Comparison of ENCODE assay signal across 27 mouse cellular contexts in the genomic region with DNA sequence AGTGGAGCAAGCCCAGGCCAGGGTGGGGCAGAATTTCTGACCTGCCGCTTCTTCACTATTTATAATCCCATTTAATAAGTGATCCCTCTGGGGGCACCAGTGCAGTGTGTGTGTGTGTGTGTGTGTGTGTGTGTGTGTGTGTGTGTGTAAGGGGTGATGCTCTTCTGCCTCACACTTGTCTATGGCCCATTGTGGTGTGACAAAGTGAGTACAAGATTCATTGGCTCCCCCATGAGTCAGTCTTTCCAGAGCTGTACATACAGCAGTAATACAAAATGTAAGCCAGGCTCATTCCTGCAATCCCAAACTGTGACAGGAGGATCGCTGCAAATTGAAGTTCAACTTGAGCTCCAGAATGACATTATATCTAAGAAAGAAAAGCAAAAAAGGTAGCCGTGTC. TPM values are rescaled to one million over a fixed set of nuclear protein-coding genes. Genes with fewer than 3 reads are reported as not detected.
DNase-seq lines count a peak whose midpoint lies in the region; ATAC-seq and TF ChIP-seq lines count a peak whose summit lies in the region.
"Had no signal": no experiment of that assay in that cellular context is flagged by ENCODE, and none has a peak within 500 bp of the region (broad histone marks: within the 10 kb centered on the region; RNA-seq: fewer than 3 reads in every experiment).

No protein-coding gene starts in this region.

- no peak for DNase-seq in hindbrain, embryonic 10.5 days (ENCODE audit: low spot score)
- DNase-seq in midbrain, embryonic 10.5 days (ENCODE audit: low spot score) = no peak
- no peak for DNase-seq in stomach, postnatal 0 days (ENCODE audit: low spot score)
- DNase-seq in gastrocnemius, postnatal 10 days = no peak
- DNase-seq: adrenal gland, adult 2 months; adrenal gland, postnatal 14 days; B cell, adult 2 months; cerebellum, adult 11 months; cerebellum, adult 2 months; cerebellum, adult 9-11 months; cerebellum, postnatal 25 days; gastrocnemius, postnatal 36 days; heart, postnatal 10 days; heart, postnatal 36 days had no signal

- H3K27ac ChIP-seq in hindbrain, embryonic 10.5 days = peak overlapping the region; percentile 65
- no peak overlapping the region for H3K27ac ChIP-seq in hindbrain, embryonic 13.5 days
- peak overlapping the region; percentile 57 for H3K27ac ChIP-seq in midbrain, embryonic 10.5 days (replicated peaks)
- no peak overlapping the region for H3K27ac ChIP-seq in midbrain, embryonic 13.5 days
- H3K27ac ChIP-seq in bone marrow macrophage, adult 2 months (ENCODE audit: insufficient read depth, low read depth, low read length) = peak overlapping the region; percentile 94
- H3K27ac ChIP-seq in stomach, postnatal 0 days (replicated peaks) = peak overlapping the region; percentile 67; the same call in 1 of the 2 replicates
- H3K27ac ChIP-seq: embryonic facial prominence, embryonic 12.5 days; embryonic facial prominence, embryonic 15.5 days; forebrain, embryonic 15.5 days; heart, adult 2 months; hindbrain, embryonic 12.5 days had no signal

- no peak overlapping the region for H3K4me2 ChIP-seq in hindbrain, embryonic 13.5 days
- no peak overlapping the region for H3K4me2 ChIP-seq in midbrain, embryonic 13.5 days (replicated peaks)
- H3K4me2 ChIP-seq in stomach, postnatal 0 days (replicated peaks; ENCODE audit: low read depth) = no peak overlapping the region
- H3K4me2 ChIP-seq: embryonic facial prominence, embryonic 12.5 days; embryonic facial prominence, embryonic 15.5 days; forebrain, embryonic 15.5 days; heart, embryonic 11.5 days; hindbrain, embryonic 12.5 days had no signal

- ATAC-seq in hindbrain, embryonic 13.5 days (ENCODE audit: low FRiP score) = no peak
- ATAC-seq in midbrain, embryonic 13.5 days = no peak; the same call in 1 of the 2 replicates
- ATAC-seq in stomach, postnatal 0 days (ENCODE audit: low FRiP score, low TSS enrichment) = no peak
- ATAC-seq: forebrain, embryonic 15.5 days; hindbrain, embryonic 16.5 days; inflammation-experienced regulatory T-cells, adult 6 months had no signal

- no peak overlapping the region for H3K4me3 ChIP-seq in hindbrain, embryonic 10.5 days
- H3K4me3 ChIP-seq in hindbrain, embryonic 13.5 days = no peak overlapping the region
- no peak overlapping the region for H3K4me3 ChIP-seq in midbrain, embryonic 10.5 days
- H3K4me3 ChIP-seq in midbrain, embryonic 13.5 days (replicated peaks) = no peak overlapping the region
- H3K4me3 ChIP-seq in bone marrow macrophage, adult 2 months (ENCODE audit: insufficient read depth, low read length) = peak overlapping the region; percentile 22
- H3K4me3 ChIP-seq in stomach, postnatal 0 days (ENCODE audit: low read depth, low read length) = no peak overlapping the region
- H3K4me3 ChIP-seq: embryonic facial prominence, embryonic 12.5 days; embryonic facial prominence, embryonic 15.5 days; forebrain, embryonic 15.5 days; heart, adult 2 months; hindbrain, embryonic 12.5 days had no signal

- no peak for TF ChIP-seq POLR2A in bone marrow macrophage, adult 2 months (IDR thresholded peaks at IDR 0.05; ENCODE audit: borderline replicate concordance, low read depth, low read length)

- H3K9ac ChIP-seq in hindbrain, embryonic 13.5 days = no peak overlapping the region
- H3K9ac ChIP-seq in midbrain, embryonic 13.5 days (replicated peaks) = no peak overlapping the region
- H3K9ac ChIP-seq in stomach, postnatal 0 days (ENCODE audit: low read length) = no peak overlapping the region
- H3K9ac ChIP-seq: embryonic facial prominence, embryonic 12.5 days; embryonic facial prominence, embryonic 15.5 days; forebrain, embryonic 15.5 days; hindbrain, embryonic 12.5 days had no signal

- no peak for TF ChIP-seq EP300 in stomach, postnatal 0 days (optimal IDR thresholded peaks at IDR 0.05)

- peaks cover 9% of the 10 kb centered on the region for H3K36me3 ChIP-seq in hindbrain, embryonic 10.5 days
- H3K36me3 ChIP-seq in hindbrain, embryonic 13.5 days = no peaks in the 10 kb centered on the region
- peaks cover 1% of the 10 kb centered on the region; the same call in 1 of the 2 replicates for H3K36me3 ChIP-seq in midbrain, embryonic 10.5 days
- H3K36me3 ChIP-seq in midbrain, embryonic 13.5 days = no peaks in the 10 kb centered on the region
- no peaks in the 10 kb centered on the region for H3K36me3 ChIP-seq in stomach, postnatal 0 days (ENCODE audit: control insufficient read depth, insufficient read depth, low read length)
- H3K36me3 ChIP-seq: embryonic facial prominence, embryonic 12.5 days; embryonic facial prominence, embryonic 15.5 days; forebrain, embryonic 15.5 days; hindbrain, embryonic 12.5 days had no signal

- no peaks in the 10 kb centered on the region for H3K27me3 ChIP-seq in hindbrain, embryonic 10.5 days (ENCODE audit: insufficient read depth, poor library complexity, severe bottlenecking)
- H3K27me3 ChIP-seq in hindbrain, embryonic 13.5 days = no peaks in the 10 kb centered on the region
- peaks cover 4% of the 10 kb centered on the region; the same call in 1 of the 2 replicates for H3K27me3 ChIP-seq in midbrain, embryonic 10.5 days (ENCODE audit: low read depth, poor library complexity, severe bottlenecking)
- no peaks in the 10 kb centered on the region for H3K27me3 ChIP-seq in midbrain, embryonic 13.5 days
- no peaks in the 10 kb centered on the region for H3K27me3 ChIP-seq in stomach, postnatal 0 days (ENCODE audit: control insufficient read depth, insufficient read depth, low read length)
- H3K27me3 ChIP-seq: embryonic facial prominence, embryonic 12.5 days; embryonic facial prominence, embryonic 15.5 days; forebrain, embryonic 15.5 days; hindbrain, embryonic 12.5 days had no signal

- H3K4me1 ChIP-seq in hindbrain, embryonic 10.5 days (replicated peaks) = peaks cover 62% of the 10 kb centered on the region
- H3K4me1 ChIP-seq in hindbrain, embryonic 13.5 days (replicated peaks) = peaks cover 30% of the 10 kb centered on the region
- peaks cover 57% of the 10 kb centered on the region for H3K4me1 ChIP-seq in midbrain, embryonic 10.5 days
- peaks cover 30% of the 10 kb centered on the region for H3K4me1 ChIP-seq in midbrain, embryonic 13.5 days (replicated peaks)
- peaks cover 60% of the 10 kb centered on the region for H3K4me1 ChIP-seq in bone marrow macrophage, adult 2 months (ENCODE audit: control insufficient read depth, insufficient read depth, low read length)
- no peaks in the 10 kb centered on the region; the same call in 1 of the 2 replicates for H3K4me1 ChIP-seq in stomach, postnatal 0 days (replicated peaks; ENCODE audit: control insufficient read depth, insufficient read depth)
- H3K4me1 ChIP-seq: embryonic facial prominence, embryonic 12.5 days had no signal

- no peak for TF ChIP-seq CTCF in bone marrow macrophage, adult 2 months (IDR thresholded peaks at IDR 0.05; ENCODE audit: low read depth, low read length)
- no peak for TF ChIP-seq CTCF in stomach, postnatal 0 days (IDR thresholded peaks at IDR 0.05; ENCODE audit: low read depth)

- WGBS in hindbrain, embryonic 10.5 days = 83% methylated on average over 3 of the region's 3 CpGs
- WGBS in hindbrain, embryonic 13.5 days = 74% methylated on average over 3 of the region's 3 CpGs
- WGBS in midbrain, embryonic 10.5 days = 75% methylated on average over 3 of the region's 3 CpGs
- WGBS in midbrain, embryonic 13.5 days = 83% methylated on average over 3 of the region's 3 CpGs
- 68% methylated on average over 3 of the region's 3 CpGs for WGBS in stomach, postnatal 0 days

- no peaks in the 10 kb centered on the region for H3K9me3 ChIP-seq in hindbrain, embryonic 10.5 days
- no peaks in the 10 kb centered on the region for H3K9me3 ChIP-seq in hindbrain, embryonic 13.5 days
- no peaks in the 10 kb centered on the region for H3K9me3 ChIP-seq in midbrain, embryonic 10.5 days (replicated peaks)
- no peaks in the 10 kb centered on the region for H3K9me3 ChIP-seq in midbrain, embryonic 13.5 days
- no peaks in the 10 kb centered on the region for H3K9me3 ChIP-seq in stomach, postnatal 0 days (ENCODE audit: control insufficient read depth, low read length)
- H3K9me3 ChIP-seq: embryonic facial prominence, embryonic 12.5 days; embryonic facial prominence, embryonic 15.5 days; forebrain, embryonic 15.5 days; hindbrain, embryonic 12.5 days had no signal

RNA-seq across cellular contexts. Expression of a gene that starts 8.9 kb away (rescaled TPM):
- 60.9 and 61.9 TPM in 2 replicates for polyA plus RNA-seq in hindbrain, embryonic 10.5 days (2016; fragmentation: Nextera tagmentation; extraction: Ambion mirVana)
- 23.0 and 33.3 TPM in 2 replicates for polyA plus RNA-seq in hindbrain, embryonic 13.5 days (2015; fragmentation: Nextera tagmentation; extraction: Ambion mirVana)
- 35.0 and 35.7 TPM in 2 replicates for polyA plus RNA-seq in midbrain, embryonic 10.5 days (2016; fragmentation: Nextera tagmentation; extraction: Ambion mirVana)
- 15.3 and 21.8 TPM in 2 replicates for polyA plus RNA-seq in midbrain, embryonic 13.5 days (2015; fragmentation: Nextera tagmentation; extraction: Ambion mirVana)
- polyA plus RNA-seq in bone marrow macrophage, adult 2 months (2012; ENCODE audit: insufficient read depth, insufficient read length, missing spikeins) = 388 and 401 TPM in 2 replicates
- 4.1 and 5.6 TPM in 2 replicates for polyA plus RNA-seq in stomach, postnatal 0 days (2015; fragmentation: Nextera tagmentation; extraction: Ambion mirVana)
- 10 to 100 TPM in 1 of 2 experiments, 1 to 10 TPM in 1; 8.0 to 10.5 TPM for total RNA-seq in gastrocnemius, postnatal 10 days (2021)

RNA-seq across cellular contexts. Expression of a gene that starts 14.4 kb away (rescaled TPM):
- polyA plus RNA-seq in hindbrain, embryonic 10.5 days (2016; fragmentation: Nextera tagmentation; extraction: Ambion mirVana) = 14.7 and 16.1 TPM in 2 replicates
- 8.0 and 9.2 TPM in 2 replicates for polyA plus RNA-seq in hindbrain, embryonic 13.5 days (2015; fragmentation: Nextera tagmentation; extraction: Ambion mirVana)
- polyA plus RNA-seq in midbrain, embryonic 10.5 days (2016; fragmentation: Nextera tagmentation; extraction: Ambion mirVana) = 8.6 and 9.2 TPM in 2 replicates
- 5.0 and 6.0 TPM in 2 replicates for polyA plus RNA-seq in midbrain, embryonic 13.5 days (2015; fragmentation: Nextera tagmentation; extraction: Ambion mirVana)
- 0.61 TPM in 1 of 2 replicates, not detected in the other for polyA plus RNA-seq in bone marrow macrophage, adult 2 months (2012; ENCODE audit: insufficient read depth, insufficient read length, missing spikeins)
- 31.6 and 37.0 TPM in 2 replicates for polyA plus RNA-seq in stomach, postnatal 0 days (2015; fragmentation: Nextera tagmentation; extraction: Ambion mirVana)
- 10 to 100 TPM in 1 of 2 experiments, 1 to 10 TPM in 1; 6.2 to 28.1 TPM for total RNA-seq in gastrocnemius, postnatal 10 days (2021)
- total RNA-seq: granulocyte monocyte progenitor cell, adult 5-6 weeks; MEL had no signal
- polyA plus RNA-seq: inflammation-experienced regulatory T-cells, adult 6 months had no signal

RNA-seq across cellular contexts. Expression of a gene that starts 36.0 kb away (rescaled TPM):
- polyA plus RNA-seq in hindbrain, embryonic 10.5 days (2016; fragmentation: Nextera tagmentation; extraction: Ambion mirVana) = 255 and 278 TPM in 2 replicates
- polyA plus RNA-seq in hindbrain, embryonic 13.5 days (2015; fragmentation: Nextera tagmentation; extraction: Ambion mirVana) = 181 and 187 TPM in 2 replicates
- 308 and 322 TPM in 2 replicates for polyA plus RNA-seq in midbrain, embryonic 10.5 days (2016; fragmentation: Nextera tagmentation; extraction: Ambion mirVana)
- 237 and 241 TPM in 2 replicates for polyA plus RNA-seq in midbrain, embryonic 13.5 days (2015; fragmentation: Nextera tagmentation; extraction: Ambion mirVana)
- 26.7 and 31.5 TPM in 2 replicates for polyA plus RNA-seq in bone marrow macrophage, adult 2 months (2012; ENCODE audit: insufficient read depth, insufficient read length, missing spikeins)
- polyA plus RNA-seq in stomach, postnatal 0 days (2015; fragmentation: Nextera tagmentation; extraction: Ambion mirVana) = 52.4 and 54.4 TPM in 2 replicates
- 10 to 100 TPM; 19.5 to 19.8 TPM for total RNA-seq in gastrocnemius, postnatal 10 days (2021)
- total RNA-seq: MEL had no signal

RNA-seq across cellular contexts. Expression of a gene that starts 51.9 kb away (rescaled TPM):
- 0.06 and 0.08 TPM in 2 replicates for polyA plus RNA-seq in hindbrain, embryonic 10.5 days (2016; fragmentation: Nextera tagmentation; extraction: Ambion mirVana)
- polyA plus RNA-seq in hindbrain, embryonic 13.5 days (2015; fragmentation: Nextera tagmentation; extraction: Ambion mirVana) = 1.0 and 1.9 TPM in 2 replicates
- polyA plus RNA-seq in midbrain, embryonic 10.5 days (2016; fragmentation: Nextera tagmentation; extraction: Ambion mirVana) = 0.02 and 0.06 TPM in 2 replicates
- polyA plus RNA-seq in midbrain, embryonic 13.5 days (2015; fragmentation: Nextera tagmentation; extraction: Ambion mirVana) = 0.10 and 0.23 TPM in 2 replicates
- 0.09 TPM in 1 of 2 replicates, not detected in the other for polyA plus RNA-seq in bone marrow macrophage, adult 2 months (2012; ENCODE audit: insufficient read depth, insufficient read length, missing spikeins)
- polyA plus RNA-seq in stomach, postnatal 0 days (2015; fragmentation: Nextera tagmentation; extraction: Ambion mirVana) = 0.05 and 0.08 TPM in 2 replicates
- under 1 TPM; 0.16 to 0.23 TPM for total RNA-seq in gastrocnemius, postnatal 10 days (2021)

Comparison
In these comparisons a context has a peak if more than half of its experiments do, and no peak if none do; other contexts are left out.
1. H3K27ac ChIP-seq: peak in hindbrain, embryonic 10.5 days (single experiment), midbrain, embryonic 10.5 days (single experiment), bone marrow macrophage, adult 2 months (single experiment) and stomach, postnatal 0 days (single experiment); none in hindbrain, embryonic 13.5 days (single experiment) and midbrain, embryonic 13.5 days (single experiment).